Mouse (Mus musculus) G1E (cell line): ENCODE measurements at regions not wholly inside any gene's neighbourhood (a gene's known extent, or its start where the extent isn't known, plus 50 kb on each side); places are given as distances from the start of the nearest gene placed in this dataset.

Experiments used
- CTCF ChIP-seq: IDR thresholded peaks from 2 replicates; pipeline ENCODE4 v1.5.1; 2012; ENCODE audit warnings: low read depth, low read length, inconsistent platforms, mixed read lengths
- GATA1 ChIP-seq: IDR thresholded peaks from 2 replicates; pipeline ENCODE4 v1.6.1; 2012; ENCODE audit warnings: borderline replicate concordance, low read length, inconsistent platforms, mixed read lengths
- GATA2 ChIP-seq: IDR thresholded peaks from 2 replicates; pipeline ENCODE4 v1.6.1; 2012; ENCODE audit warnings: low read depth, low read length, inconsistent platforms, borderline replicate concordance
- TAL1 ChIP-seq: conservative IDR thresholded peaks from 2 replicates; pipeline ENCODE4 v1.6.1; 2012; ENCODE audit warnings: low read depth, low read length, inconsistent platforms, mixed read lengths

GRCm38 (mm10) chr13:28762555-28762954 lies 191.0 kb downstream of the Sox4 start:
- TF ChIP-seq CTCF (no peak), GATA2 (no peak), TAL1 (no peak), GATA1 (no peak)
